Mouse (Mus musculus): ENCODE measurements around the gene Mybbp1a. TPM values are rescaled to one million over a fixed set of nuclear protein-coding genes. Genes with fewer than 3 reads are reported as not detected.

Gene Mybbp1a
- polyA plus RNA-seq, 1 experiment = 57.1 TPM

DNA sequence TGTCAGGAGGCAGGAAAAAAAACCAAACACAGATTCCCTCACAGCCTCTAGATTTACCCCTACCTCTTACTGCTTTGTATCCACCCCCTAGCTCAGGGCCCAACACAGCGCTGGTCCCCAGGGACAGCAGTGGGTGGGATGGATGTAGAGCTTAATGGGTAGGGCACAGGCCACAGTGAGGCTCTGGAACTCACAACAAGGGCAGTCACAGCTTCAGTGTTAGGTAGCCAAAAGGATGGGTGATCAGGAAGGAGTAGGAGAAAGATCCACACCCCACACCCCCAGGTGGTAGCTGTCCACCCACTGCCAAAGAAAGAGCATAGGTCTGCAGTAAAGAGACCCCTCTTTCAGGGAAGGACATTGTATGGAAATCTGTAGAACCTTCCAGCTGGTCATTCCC is 36.5 kb downstream of the Mybbp1a start:
- H3K4me1 ChIP-seq (replicated peaks; ENCODE audit: control insufficient read depth, insufficient read depth, low read length) = no peaks in the 10 kb centered on the region

DNA sequence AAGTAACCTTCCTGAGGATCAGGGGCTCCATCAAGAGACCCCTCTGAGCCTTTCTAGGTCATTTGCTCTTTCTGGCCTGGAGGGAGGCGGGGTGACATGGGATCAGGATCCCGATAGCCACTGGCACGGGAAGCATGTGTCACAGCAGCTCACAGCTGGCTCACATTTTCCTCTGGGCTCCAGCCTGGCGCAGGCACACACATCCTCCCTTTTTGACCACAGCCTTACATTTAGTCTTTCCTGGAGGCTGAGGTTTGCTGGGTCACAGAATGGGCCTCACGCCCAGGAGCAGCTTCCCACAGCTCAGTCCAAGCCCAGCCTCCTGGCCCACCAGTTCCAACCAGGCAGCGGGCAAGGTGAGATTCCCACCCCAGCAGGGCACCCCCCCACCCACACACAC is 37.1 kb downstream of the Mybbp1a start:
- TF ChIP-seq POLR2A (IDR thresholded peaks at IDR 0.05; ENCODE audit: control insufficient read depth, extremely low read depth, insufficient read depth, low read length, poor library complexity) = no peak
- no peak for TF ChIP-seq CTCF (IDR thresholded peaks at IDR 0.05; ENCODE audit: borderline replicate concordance, control insufficient read depth, extremely low read depth, insufficient read depth, low read length, poor library complexity)
- H3K4me3 ChIP-seq (ENCODE audit: control insufficient read depth, insufficient read depth, low read length) = no peak overlapping the region
- no peaks in the 10 kb centered on the region for H3K27me3 ChIP-seq (ENCODE audit: control insufficient read depth, insufficient read depth, low read length)
- no peak for DNase-seq
- H3K4me1 ChIP-seq (replicated peaks; ENCODE audit: control insufficient read depth, insufficient read depth, low read length) = no peaks in the 10 kb centered on the region
- no peak overlapping the region for H3K27ac ChIP-seq (ENCODE audit: control insufficient read depth, insufficient read depth, low read length)
- no peaks in the 10 kb centered on the region for H3K36me3 ChIP-seq (ENCODE audit: control insufficient read depth, insufficient read depth, low read length)
- 29% methylated on average over 6 of the region's 6 CpGs for WGBS

More for the DNA sequence above, 36.5 kb downstream of the Mybbp1a start:
- H3K27ac ChIP-seq (ENCODE audit: control insufficient read depth, insufficient read depth, low read length) = no peak overlapping the region
- no peak overlapping the region for H3K4me3 ChIP-seq (ENCODE audit: control insufficient read depth, insufficient read depth, low read length)
- 97% methylated on average over 1 of the region's 1 CpGs for WGBS
- TF ChIP-seq CTCF (IDR thresholded peaks at IDR 0.05; ENCODE audit: borderline replicate concordance, control insufficient read depth, extremely low read depth, insufficient read depth, low read length, poor library complexity) = no peak
- H3K36me3 ChIP-seq (ENCODE audit: control insufficient read depth, insufficient read depth, low read length) = no peaks in the 10 kb centered on the region
- DNase-seq = no peak
- no peaks in the 10 kb centered on the region for H3K27me3 ChIP-seq (ENCODE audit: control insufficient read depth, insufficient read depth, low read length)

DNA sequence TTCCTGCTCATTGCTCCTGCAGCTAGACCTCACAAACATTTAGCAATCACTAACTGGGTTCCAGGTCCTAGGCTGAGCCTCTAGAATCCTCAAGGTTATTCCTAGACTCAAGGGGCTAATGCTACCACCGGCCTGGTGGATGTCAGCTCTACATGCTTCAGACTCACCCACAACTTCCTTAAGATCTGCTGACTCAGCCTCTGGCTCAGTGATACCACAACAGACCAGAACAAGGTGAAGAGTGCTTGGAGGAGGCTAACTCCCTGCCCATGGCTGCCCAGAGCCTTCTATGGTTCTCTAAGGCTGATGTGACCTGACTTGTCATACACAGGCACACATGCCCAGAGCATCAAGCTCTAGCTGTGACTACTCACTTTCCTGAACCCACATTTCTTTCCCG is 38.3 kb downstream of the Mybbp1a start:
- H3K27ac ChIP-seq (ENCODE audit: control insufficient read depth, insufficient read depth, low read length) = no peak overlapping the region
- 36% methylated on average over 2 of the region's 2 CpGs for WGBS
- DNase-seq = no peak
- no peaks in the 10 kb centered on the region for H3K4me1 ChIP-seq (replicated peaks; ENCODE audit: control insufficient read depth, insufficient read depth, low read length)
- H3K27me3 ChIP-seq (ENCODE audit: control insufficient read depth, insufficient read depth, low read length) = no peaks in the 10 kb centered on the region
- TF ChIP-seq POLR2A (IDR thresholded peaks at IDR 0.05; ENCODE audit: control insufficient read depth, extremely low read depth, insufficient read depth, low read length, poor library complexity) (no peak), CTCF (IDR thresholded peaks at IDR 0.05; ENCODE audit: borderline replicate concordance, control insufficient read depth, extremely low read depth, insufficient read depth, low read length, poor library complexity) (no peak)
- H3K36me3 ChIP-seq (ENCODE audit: control insufficient read depth, insufficient read depth, low read length) = no peaks in the 10 kb centered on the region
- no peak overlapping the region for H3K4me3 ChIP-seq (ENCODE audit: control insufficient read depth, insufficient read depth, low read length)

DNA sequence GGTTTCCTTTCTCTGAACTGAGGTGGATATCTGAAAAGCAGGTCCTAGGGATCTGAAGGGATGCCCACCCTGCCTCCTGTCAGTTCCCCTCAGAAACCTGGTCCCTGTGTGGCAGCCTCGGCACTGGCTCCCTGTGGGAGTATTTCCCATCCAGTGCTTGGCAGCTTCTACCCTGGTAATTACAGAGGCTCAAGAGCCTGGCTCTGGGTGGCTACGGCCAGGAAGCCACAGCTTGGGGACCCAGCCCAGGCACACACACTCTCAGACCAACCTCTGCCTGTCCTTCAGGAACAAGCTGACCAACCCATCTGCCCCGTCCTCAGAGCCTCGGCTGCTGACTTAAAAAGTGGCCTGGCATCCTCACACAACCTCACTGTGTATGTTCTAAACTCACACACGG is 40.2 kb downstream of the Mybbp1a start:
- Histone ChIP-seq H3K27ac (ENCODE audit: control insufficient read depth, insufficient read depth, low read length) (no peak overlapping the region), H3K36me3 (ENCODE audit: control insufficient read depth, insufficient read depth, low read length) (no peaks in the 10 kb centered on the region), H3K27me3 (ENCODE audit: control insufficient read depth, insufficient read depth, low read length) (no peaks in the 10 kb centered on the region), H3K4me3 (ENCODE audit: control insufficient read depth, insufficient read depth, low read length) (no peak overlapping the region), H3K4me1 (replicated peaks; ENCODE audit: control insufficient read depth, insufficient read depth, low read length) (peaks cover 2% of the 10 kb centered on the region; the same call in 1 of the 2 replicates)
- DNase-seq = no peak
- no peak for TF ChIP-seq POLR2A (IDR thresholded peaks at IDR 0.05; ENCODE audit: control insufficient read depth, extremely low read depth, insufficient read depth, low read length, poor library complexity)
- no peak for TF ChIP-seq CTCF (IDR thresholded peaks at IDR 0.05; ENCODE audit: borderline replicate concordance, control insufficient read depth, extremely low read depth, insufficient read depth, low read length, poor library complexity)
- 64% methylated on average over 5 of the region's 5 CpGs for WGBS

DNA sequence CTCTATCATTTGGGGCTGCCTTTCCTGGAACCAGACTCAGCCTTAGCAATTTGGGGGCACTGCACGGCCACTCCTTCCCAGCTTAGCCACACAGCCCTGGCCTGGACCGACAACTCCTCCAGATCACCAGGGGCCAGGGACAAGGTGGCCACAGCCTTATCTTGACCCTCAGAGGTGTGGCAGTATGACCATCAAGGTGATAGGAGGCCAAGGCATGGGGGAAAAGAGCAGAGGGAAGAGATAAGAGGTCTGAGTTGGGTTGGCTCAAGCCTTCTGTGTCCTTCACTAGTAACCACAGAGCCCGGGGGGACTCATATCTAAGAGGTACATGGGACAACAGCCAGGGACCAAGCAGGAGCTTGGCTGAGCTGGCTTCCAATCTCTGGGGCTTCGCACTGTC is 40.8 kb downstream of the Mybbp1a start:
- TF ChIP-seq CTCF (IDR thresholded peaks at IDR 0.05; ENCODE audit: borderline replicate concordance, control insufficient read depth, extremely low read depth, insufficient read depth, low read length, poor library complexity) = no peak
- no peak for TF ChIP-seq POLR2A (IDR thresholded peaks at IDR 0.05; ENCODE audit: control insufficient read depth, extremely low read depth, insufficient read depth, low read length, poor library complexity)
- Histone ChIP-seq H3K4me1 (replicated peaks; ENCODE audit: control insufficient read depth, insufficient read depth, low read length) (peaks cover 2% of the 10 kb centered on the region; the same call in 1 of the 2 replicates), H3K27ac (ENCODE audit: control insufficient read depth, insufficient read depth, low read length) (no peak overlapping the region), H3K36me3 (ENCODE audit: control insufficient read depth, insufficient read depth, low read length) (no peaks in the 10 kb centered on the region), H3K4me3 (ENCODE audit: control insufficient read depth, insufficient read depth, low read length) (no peak overlapping the region), H3K27me3 (ENCODE audit: control insufficient read depth, insufficient read depth, low read length) (no peaks in the 10 kb centered on the region)
- DNase-seq = no peak
- WGBS = 59% methylated on average over 4 of the region's 4 CpGs

DNA sequence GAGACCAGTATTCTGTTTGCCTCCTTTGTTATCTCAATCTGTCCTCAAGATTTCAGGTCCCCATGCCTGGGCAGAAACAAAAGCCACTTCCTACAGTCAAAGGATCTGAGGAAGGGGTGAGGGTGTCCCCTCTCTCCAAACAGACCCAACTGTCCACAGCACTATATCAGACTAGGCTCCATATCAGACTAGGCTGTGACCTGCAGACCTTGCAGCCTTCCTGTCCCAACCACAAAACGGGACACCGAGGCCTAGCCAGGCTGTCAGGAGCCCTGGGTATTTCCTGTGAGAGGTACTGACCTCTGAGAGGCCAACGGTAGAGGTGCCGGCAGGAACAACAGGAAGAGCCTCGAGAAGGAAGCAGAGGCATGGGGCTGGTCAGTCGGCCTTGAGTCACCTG is 43.4 kb downstream of the Mybbp1a start:
- peaks cover 9% of the 10 kb centered on the region; the same call in 1 of the 2 replicates for H3K4me1 ChIP-seq (replicated peaks; ENCODE audit: control insufficient read depth, insufficient read depth, low read length)
- TF ChIP-seq POLR2A (IDR thresholded peaks at IDR 0.05; ENCODE audit: control insufficient read depth, extremely low read depth, insufficient read depth, low read length, poor library complexity) (no peak), CTCF (IDR thresholded peaks at IDR 0.05; ENCODE audit: borderline replicate concordance, control insufficient read depth, extremely low read depth, insufficient read depth, low read length, poor library complexity) (no peak)
- H3K27ac ChIP-seq (ENCODE audit: control insufficient read depth, insufficient read depth, low read length) = no peak overlapping the region
- DNase-seq = no peak
- no peaks in the 10 kb centered on the region for H3K36me3 ChIP-seq (ENCODE audit: control insufficient read depth, insufficient read depth, low read length)
- no peak overlapping the region for H3K4me3 ChIP-seq (ENCODE audit: control insufficient read depth, insufficient read depth, low read length)
- peaks cover 13% of the 10 kb centered on the region; the same call in 1 of the 2 replicates for H3K27me3 ChIP-seq (ENCODE audit: control insufficient read depth, insufficient read depth, low read length)
- WGBS = 5% methylated on average over 6 of the region's 6 CpGs

DNA sequence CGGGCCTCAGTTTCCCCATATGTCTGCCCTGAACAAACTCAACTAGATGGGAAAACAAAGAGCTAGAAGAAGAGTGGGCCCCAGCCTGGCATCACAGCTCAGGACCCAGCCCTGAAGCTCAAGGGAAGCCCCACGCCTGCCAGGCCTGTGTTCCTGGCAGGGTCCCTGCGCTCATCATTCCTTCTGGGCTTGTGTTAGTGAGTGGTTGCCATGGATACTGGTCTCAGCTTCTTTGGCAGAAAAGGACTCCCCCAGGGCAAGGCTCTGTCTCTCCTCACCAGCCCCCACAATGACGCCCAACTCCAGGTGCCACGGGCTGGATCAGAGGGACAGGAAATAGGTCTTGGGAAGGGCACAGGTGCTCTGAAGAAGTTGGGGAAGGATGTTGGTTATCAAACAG is 44.0 kb downstream of the Mybbp1a start:
- Histone ChIP-seq H3K27me3 (ENCODE audit: control insufficient read depth, insufficient read depth, low read length) (peaks cover 13% of the 10 kb centered on the region; the same call in 1 of the 2 replicates), H3K4me3 (ENCODE audit: control insufficient read depth, insufficient read depth, low read length) (no peak overlapping the region), H3K36me3 (ENCODE audit: control insufficient read depth, insufficient read depth, low read length) (no peaks in the 10 kb centered on the region), H3K4me1 (replicated peaks; ENCODE audit: control insufficient read depth, insufficient read depth, low read length) (peaks cover 9% of the 10 kb centered on the region; the same call in 1 of the 2 replicates), H3K27ac (ENCODE audit: control insufficient read depth, insufficient read depth, low read length) (no peak overlapping the region)
- WGBS = 27% methylated on average over 5 of the region's 5 CpGs
- TF ChIP-seq CTCF (IDR thresholded peaks at IDR 0.05; ENCODE audit: borderline replicate concordance, control insufficient read depth, extremely low read depth, insufficient read depth, low read length, poor library complexity) (no peak), POLR2A (IDR thresholded peaks at IDR 0.05; ENCODE audit: control insufficient read depth, extremely low read depth, insufficient read depth, low read length, poor library complexity) (no peak)
- no peak for DNase-seq

Data from thymus, adult 2 months (tissue).